Mouse (Mus musculus) inflammation-experienced regulatory T-cells, adult 6 months (primary cell): ENCODE measurements around the gene Igfals. TPM values are rescaled to one million over a fixed set of nuclear protein-coding genes. Genes with fewer than 3 reads are reported as not detected.
A peak's percentile ranks its signal among the peaks of the same experiment; 100 is the strongest.

ENCODE experiments used
- ATAC-seq: one replicate; pipeline ENCODE4 v1.8.0; 2017
- polyA plus RNA-seq, 3 experiments: library from polyadenylated mRNA; unstranded; fragments of 100-300 nt; shearing (Covaris generic); gene quantifications; one replicate each; pipeline ENCODE4 v1.2.1; 2017

Igfals gene
- polyA plus RNA-seq, 3 experiments from 2014 or later = not detected

GRCm38 (mm10) chr17:24867914-24868313 is 2.1 kb downstream of the Igfals start:
- ATAC-seq = no peak

GRCm38 (mm10) chr17:24873695-24874404 is 8.1 kb downstream of the Igfals start:
- ATAC-seq = no peak

- no peak for ATAC-seq
Measured at GRCm38 (mm10) chr17:24874405-24874745, 8.6 kb downstream of the Igfals start.

GRCm38 (mm10) chr17:24874989-24875388 is 9.2 kb downstream of the Igfals start:
- ATAC-seq = no peak

GRCm38 (mm10) chr17:24877336-24878116 is 11.7 kb downstream of the Igfals start:
- no peak for ATAC-seq

GRCm38 (mm10) chr17:24878117-24878397 is 12.3 kb downstream of the Igfals start:
- ATAC-seq = no peak

GRCm38 (mm10) chr17:24878531-24878930 is 12.7 kb downstream of the Igfals start:
- no peak for ATAC-seq

GRCm38 (mm10) chr17:24881738-24882440 is 16.1 kb downstream of the Igfals start:
- ATAC-seq = no peak

- no peak for ATAC-seq
Measured at GRCm38 (mm10) chr17:24884391-24884790, 18.6 kb downstream of the Igfals start.

- no peak for ATAC-seq
Measured at GRCm38 (mm10) chr17:24885356-24886133, 19.7 kb downstream of the Igfals start.

- ATAC-seq = peak; percentile 95
Measured at GRCm38 (mm10) chr17:24886134-24886931, 20.5 kb downstream of the Igfals start, which contains the start of the genes Nubp2 and Spsb3. Nubp2 (minus strand) TSS chr17:24886349. Spsb3 (plus strand) TSS chr17:24886643.

- peak; percentile 7 for ATAC-seq
Measured at GRCm38 (mm10) chr17:24886932-24887271, 21.1 kb downstream of the Igfals start.

GRCm38 (mm10) chr17:24887291-24888080 is 21.7 kb downstream of the Igfals start:
- peak; percentile 25 for ATAC-seq

- ATAC-seq = no peak
Measured at GRCm38 (mm10) chr17:24888862-24889261, 23.1 kb downstream of the Igfals start.

- ATAC-seq = no peak
Measured at GRCm38 (mm10) chr17:24890151-24891092, 24.6 kb downstream of the Igfals start.

GRCm38 (mm10) chr17:24891321-24891720 is 25.5 kb downstream of the Igfals start:
- no peak for ATAC-seq

GRCm38 (mm10) chr17:24892785-24893184 is 27.0 kb downstream of the Igfals start:
- no peak for ATAC-seq

- ATAC-seq = no peak
Measured at GRCm38 (mm10) chr17:24893276-24893675, 27.5 kb downstream of the Igfals start.

GRCm38 (mm10) chr17:24894061-24894994 is 28.5 kb downstream of the Igfals start:
- ATAC-seq = no peak
